Mouse (Mus musculus) CH12.LX (cell line): ENCODE results near the gene Gemin2. TPM values are rescaled to one million over a fixed set of nuclear protein-coding genes. Genes with fewer than 3 reads are reported as not detected.

ENCODE experiments used
- DNase-seq: peaks from one replicate; pipeline ENCODE4 v3.0.0-alpha.2; 2013; ENCODE audit errors: extremely low read depth
- H3K27ac ChIP-seq: 2 replicates; pipeline ENCODE4 v1.5.1; 2012; ENCODE audit warnings: low read depth, mild to moderate bottlenecking, control low read depth, moderate library complexity; ENCODE audit not compliant: insufficient read depth
- H3K27me3 ChIP-seq: replicated peaks from 2 replicates; pipeline ENCODE3; 2012; ENCODE audit warnings: inconsistent platforms
- H3K36me3 ChIP-seq, 2 experiments: replicated peaks in 1 of 2; 2 replicates each; pipeline versions ENCODE3 to v1.6.1; 2012; ENCODE audit warnings: inconsistent platforms in 1 of 2, low read length in 1 of 2, mild to moderate bottlenecking in 1 of 2, mixed read lengths in 1 of 2, moderate library complexity in 1 of 2; ENCODE audit not compliant: control insufficient read depth in 1 of 2, insufficient read depth in 1 of 2
- H3K4me1 ChIP-seq, 2 experiments: 2 replicates each; pipeline ENCODE4 v1.6.1; 2012; ENCODE audit warnings: inconsistent platforms in 1 of 2, moderate library complexity in 1 of 2; ENCODE audit not compliant: insufficient read depth in 2 of 2, control insufficient read depth in 1 of 2
- H3K4me2 ChIP-seq: 2 replicates; pipeline ENCODE4 v1.6.1; 2012; ENCODE audit warnings: low read depth, mild to moderate bottlenecking, control low read depth; ENCODE audit not compliant: poor library complexity, insufficient read depth, severe bottlenecking
- H3K4me3 ChIP-seq, 3 experiments: fragments of 150-350 bp in 1 of 3; sonication (generic) in 1 of 3; replicated peaks in 1 of 3; 2 replicates each; pipeline versions ENCODE3 to v1.5.1; 2011 to 2012; ENCODE audit warnings: low read depth in 2 of 3, low read length in 2 of 3, mild to moderate bottlenecking in 2 of 3, moderate library complexity in 2 of 3, control low read depth in 1 of 3, improper control_type of control experiment in 1 of 3, inconsistent platforms in 1 of 3, mixed read lengths in 1 of 3; ENCODE audit not compliant: poor library complexity in 1 of 3
- H3K79me2 ChIP-seq: replicated peaks from 2 replicates; pipeline ENCODE4 v1.6.1; 2012; ENCODE audit warnings: mild to moderate bottlenecking, moderate library complexity; ENCODE audit not compliant: control insufficient read depth, poor library complexity, insufficient read depth, severe bottlenecking; ENCODE audit errors: extremely low read depth
- H3K9ac ChIP-seq: 2 replicates; pipeline ENCODE4 v1.6.1; 2012; ENCODE audit warnings: low read depth, mild to moderate bottlenecking, control low read depth, moderate library complexity; ENCODE audit not compliant: insufficient read depth
- H3K9me3 ChIP-seq: replicated peaks from 2 replicates; pipeline ENCODE3; 2012; ENCODE audit warnings: low read length, inconsistent platforms, mixed read lengths
- BHLHE40 ChIP-seq: IDR thresholded peaks from 2 replicates; pipeline ENCODE4 v1.6.1; 2011; ENCODE audit warnings: mild to moderate bottlenecking, low read depth, low read length, improper control_type of control experiment
- CHD1 ChIP-seq: IDR thresholded peaks from 2 replicates; pipeline ENCODE4 v1.6.1; 2012; ENCODE audit warnings: low read depth, low read length, improper control_type of control experiment, inconsistent platforms
- CHD2 ChIP-seq: IDR thresholded peaks from 2 replicates; pipeline ENCODE4 v1.6.1; 2011; ENCODE audit warnings: low read length, improper control_type of control experiment
- E2F4 ChIP-seq: IDR thresholded peaks from 2 replicates; pipeline ENCODE4 v1.6.1; 2011; ENCODE audit warnings: low read depth, low read length, improper control_type of control experiment; ENCODE audit not compliant: insufficient replicate concordance
- ELF1 ChIP-seq: IDR thresholded peaks from 2 replicates; pipeline ENCODE4 v1.6.1; 2014; ENCODE audit warnings: low read depth, mild to moderate bottlenecking, inconsistent platforms, low read length, improper control_type of control experiment
- ETS1 ChIP-seq: conservative IDR thresholded peaks from 2 replicates; pipeline ENCODE4 v1.6.1; 2012; ENCODE audit warnings: low read depth, mild to moderate bottlenecking, inconsistent platforms, low read length, improper control_type of control experiment, moderate library complexity
- GABPA ChIP-seq: IDR thresholded peaks from 2 replicates; pipeline ENCODE4 v1.6.1; 2012; ENCODE audit warnings: low read depth, low read length, improper control_type of control experiment, inconsistent platforms; ENCODE audit not compliant: insufficient replicate concordance
- HCFC1 ChIP-seq: IDR thresholded peaks from 2 replicates; pipeline ENCODE4 v1.6.1; 2012; ENCODE audit warnings: low read depth, mild to moderate bottlenecking, inconsistent platforms, low read length, improper control_type of control experiment
- JUN ChIP-seq: IDR thresholded peaks from 2 replicates; pipeline ENCODE4 v1.6.1; 2011; ENCODE audit warnings: low read depth, mild to moderate bottlenecking, low read length, improper control_type of control experiment, moderate library complexity; ENCODE audit not compliant: insufficient read depth
- JUND ChIP-seq: conservative IDR thresholded peaks from 2 replicates; pipeline ENCODE4 v1.6.1; 2011; ENCODE audit warnings: low read depth, low read length, improper control_type of control experiment
- KAT2A ChIP-seq: IDR thresholded peaks from 2 replicates; pipeline ENCODE4 v1.6.1; 2012; ENCODE audit warnings: low read length, improper control_type of control experiment, inconsistent platforms; ENCODE audit not compliant: insufficient replicate concordance
- MAFK ChIP-seq: IDR thresholded peaks from 2 replicates; pipeline ENCODE4 v1.6.1; 2011; ENCODE audit warnings: low read length, improper control_type of control experiment; ENCODE audit not compliant: insufficient replicate concordance
- MAX ChIP-seq: IDR thresholded peaks from 2 replicates; pipeline ENCODE4 v1.6.1; 2011; ENCODE audit warnings: low read length, improper control_type of control experiment
- MAZ ChIP-seq: IDR thresholded peaks from 2 replicates; pipeline ENCODE4 v1.6.1; 2012; ENCODE audit warnings: low read depth, mild to moderate bottlenecking, inconsistent platforms, low read length, improper control_type of control experiment, moderate library complexity
- MEF2A ChIP-seq: IDR thresholded peaks from 2 replicates; pipeline ENCODE4 v1.6.1; 2014; ENCODE audit warnings: low read depth, mild to moderate bottlenecking, inconsistent platforms, low read length, improper control_type of control experiment, borderline replicate concordance
- MYC ChIP-seq: IDR thresholded peaks from 2 replicates; pipeline ENCODE4 v1.6.1; 2011; ENCODE audit warnings: low read depth, mild to moderate bottlenecking, improper control_type of control experiment, low read length
- NELFE ChIP-seq: IDR thresholded peaks from 2 replicates; pipeline ENCODE4 v1.6.1; 2011; ENCODE audit warnings: low read depth, low read length, improper control_type of control experiment
- POLR2A ChIP-seq: IDR thresholded peaks from 2 replicates; pipeline ENCODE4 v1.6.1; 2011; ENCODE audit warnings: low read depth, mild to moderate bottlenecking, improper control_type of control experiment, low read length
- POLR2AphosphoS2 ChIP-seq: IDR thresholded peaks from 2 replicates; pipeline ENCODE4 v1.6.1; 2011; ENCODE audit warnings: low read depth, low read length, improper control_type of control experiment
- RAD21 ChIP-seq: IDR thresholded peaks from 2 replicates; pipeline ENCODE4 v1.6.1; 2011; ENCODE audit warnings: low read depth, mild to moderate bottlenecking, low read length, improper control_type of control experiment, moderate library complexity
- RCOR1 ChIP-seq: conservative IDR thresholded peaks from 2 replicates; pipeline ENCODE4 v1.6.1; 2012; ENCODE audit warnings: low read depth, mild to moderate bottlenecking, inconsistent platforms, low read length, improper control_type of control experiment
- SIN3A ChIP-seq: IDR thresholded peaks from 2 replicates; pipeline ENCODE4 v1.6.1; 2012; ENCODE audit warnings: low read length, improper control_type of control experiment, inconsistent platforms
- TBP ChIP-seq: conservative IDR thresholded peaks from 2 replicates; pipeline ENCODE4 v1.6.1; 2011; ENCODE audit warnings: low read depth, low read length, improper control_type of control experiment
- TCF12 ChIP-seq: IDR thresholded peaks from 2 replicates; pipeline ENCODE4 v1.6.1; 2014; ENCODE audit warnings: low read depth, mild to moderate bottlenecking, inconsistent platforms, low read length, improper control_type of control experiment
- UBTF ChIP-seq: IDR thresholded peaks from 2 replicates; pipeline ENCODE4 v1.6.1; 2012; ENCODE audit warnings: low read depth, mild to moderate bottlenecking, inconsistent platforms, low read length, improper control_type of control experiment, moderate library complexity
- USF1 ChIP-seq: IDR thresholded peaks from 2 replicates; pipeline ENCODE4 v1.6.1; 2014; ENCODE audit warnings: low read depth, mild to moderate bottlenecking, inconsistent platforms, low read length, improper control_type of control experiment
- USF2 ChIP-seq: conservative IDR thresholded peaks from 2 replicates; pipeline ENCODE4 v1.6.1; 2011; ENCODE audit warnings: low read depth, low read length, improper control_type of control experiment
- ZC3H11A ChIP-seq: IDR thresholded peaks from 2 replicates; pipeline ENCODE4 v1.6.1; 2012; ENCODE audit warnings: low read depth, mild to moderate bottlenecking, inconsistent platforms, low read length, improper control_type of control experiment
- ZKSCAN1 ChIP-seq: IDR thresholded peaks from 2 replicates; pipeline ENCODE4 v1.6.1; 2012; ENCODE audit warnings: low read depth, inconsistent platforms, low read length, improper control_type of control experiment, borderline replicate concordance
- ZNF384 ChIP-seq: IDR thresholded peaks from 2 replicates; pipeline ENCODE4 v1.6.1; 2012; ENCODE audit warnings: low read depth, low read length, improper control_type of control experiment, inconsistent platforms
- dilution Hi-C: fragments of 300-500 bp; cut with MboI; formaldehyde crosslinking; loops from 2 replicates; pipeline ENCODE4 v1.14.3; 2020; ENCODE audit warnings: low sequenced_read_pairs; ENCODE audit not compliant: extremely low pct_unique_long_range_greater_than_20kb, extremely low pct_ligation_motif_present
- in situ Hi-C: fragments of 300-500 bp; cut with MboI; formaldehyde crosslinking; loops from 3 replicates; pipeline ENCODE4 v1.14.3; 2019; ENCODE audit warnings: low sequenced_read_pairs, low pct_ligation_motif_present, low pct_unique_long_range_greater_than_20kb, mixed read lengths
- polyA plus RNA-seq: library from polyadenylated mRNA; unstranded; fragments of >175 nt; gene quantifications from 2 replicates; pipeline ENCODE4 v1.2.1, GENCODE M21; 2012; ENCODE audit warnings: low read depth; ENCODE audit not compliant: insufficient read length
- total RNA-seq, 2 experiments: library from RNA; depleted of rRNA; stranded (reverse); fragments of 300-350 nt in 1 of 2; fragments of >200 nt in 1 of 2; gene quantifications; 2 replicates each; pipeline ENCODE4 v1.2.3; 2012 to 2014

Gemin2 gene
- total and polyA plus RNA-seq, 3 experiments, result 19.6 to 36.7 (median 23.8) TPM

DNA sequence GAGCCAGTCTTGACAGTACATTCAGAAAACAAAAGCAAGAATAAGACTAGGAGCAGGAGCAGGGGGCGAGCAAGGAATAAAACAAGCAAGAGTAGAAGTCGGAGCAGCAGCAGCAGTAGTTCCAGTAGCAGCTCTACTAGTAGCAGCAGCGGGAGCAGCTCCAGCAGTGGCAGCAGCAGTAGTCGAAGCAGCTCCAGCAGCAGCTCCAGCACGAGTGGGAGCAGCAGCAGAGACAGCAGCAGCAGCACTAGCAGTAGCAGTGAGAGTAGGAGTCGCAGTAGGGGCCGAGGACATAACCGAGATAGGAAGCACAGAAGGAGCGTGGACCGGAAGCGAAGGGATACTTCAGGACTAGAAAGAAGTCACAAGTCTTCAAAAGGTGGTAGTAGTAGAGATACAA is 59.1 kb downstream of the Gemin2 start:
- Histone ChIP-seq H3K36me3 (peaks cover 39 to 72% of the 10 kb centered on the region in 2 experiments), H3K79me2 (peaks cover 18% of the 10 kb centered on the region), H3K4me2 (no peak overlapping the region), H3K9me3 (no peaks in the 10 kb centered on the region), H3K4me1 (peaks cover 0 to 17% of the 10 kb centered on the region in 2 experiments; a peak in 1 of 4 replicates), H3K27me3 (no peaks in the 10 kb centered on the region), H3K9ac (no peak overlapping the region), H3K27ac (no peak overlapping the region), H3K4me3 (no peak overlapping the region)
- TF ChIP-seq BHLHE40, result no peak
- TF ChIP-seq USF2, result no peak
- TF ChIP-seq RAD21, result no peak
- no peak for TF ChIP-seq CHD1
- TF ChIP-seq SIN3A, result no peak
- TF ChIP-seq ETS1, result no peak
- no peak for TF ChIP-seq JUN
- TF ChIP-seq RCOR1, result no peak
- TF ChIP-seq POLR2A, result no peak
- no peak for TF ChIP-seq CHD2
- no peak for TF ChIP-seq MAX
- TF ChIP-seq GABPA, result no peak
- no peak for TF ChIP-seq MEF2A
- TF ChIP-seq TCF12, result no peak
- TF ChIP-seq ELF1, result no peak
- TF ChIP-seq HCFC1, result no peak
- no peak for TF ChIP-seq MAFK
- no peak for TF ChIP-seq ZKSCAN1
- no peak for TF ChIP-seq JUND
- TF ChIP-seq ZNF384, result no peak
- dilution Hi-C loops (no loop called here), in situ Hi-C loops (loop anchor here (25.0 kb wide), 1 partner anchor 140 kb away; the partner anchor contains the start of gene Fbxo33)
- no peak for DNase-seq

DNA sequence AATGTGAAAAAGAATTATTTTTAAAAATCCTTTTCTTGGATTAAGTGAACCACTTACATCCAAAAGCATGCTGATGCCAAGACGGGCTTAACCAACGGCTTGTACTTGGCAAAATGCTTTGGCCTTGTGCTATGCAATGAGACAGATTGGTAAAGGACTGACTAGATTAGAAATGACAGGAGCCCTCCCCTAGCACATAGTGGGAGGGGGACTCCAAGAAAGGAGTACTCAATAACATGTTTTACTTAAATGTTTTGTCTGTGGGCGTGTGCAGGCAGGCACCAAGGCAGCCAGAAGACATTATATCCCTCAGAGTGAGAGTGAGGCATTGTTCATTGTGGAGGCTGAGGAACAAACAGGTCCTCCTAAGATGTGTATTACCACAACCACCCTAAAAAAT is 60.9 kb downstream of the Gemin2 start:
- Histone ChIP-seq H3K4me3 (no peak overlapping the region), H3K36me3 (peaks cover 32 to 71% of the 10 kb centered on the region in 2 experiments), H3K4me2 (no peak overlapping the region), H3K27me3 (no peaks in the 10 kb centered on the region), H3K27ac (no peak overlapping the region), H3K9me3 (no peaks in the 10 kb centered on the region), H3K79me2 (no peaks in the 10 kb centered on the region; the same call in 1 of the 2 replicates), H3K4me1 (peaks cover 0 to 6% of the 10 kb centered on the region in 2 experiments; a peak in 1 of 4 replicates), H3K9ac (no peak overlapping the region)
- TF ChIP-seq MAZ, result no peak
- no peak for TF ChIP-seq UBTF
- TF ChIP-seq E2F4, result no peak
- TF ChIP-seq NELFE, result no peak
- no peak for TF ChIP-seq JUND
- TF ChIP-seq USF1, result no peak
- no peak for TF ChIP-seq ZKSCAN1
- no peak for TF ChIP-seq POLR2A
- no peak for TF ChIP-seq MAX
- no peak for TF ChIP-seq POLR2AphosphoS2
- no peak for TF ChIP-seq RAD21
- TF ChIP-seq MEF2A, result no peak
- no peak for TF ChIP-seq ELF1
- no peak for TF ChIP-seq MYC
- no peak for TF ChIP-seq ZC3H11A
- TF ChIP-seq ZNF384, result no peak
- no peak for TF ChIP-seq SIN3A
- no peak for TF ChIP-seq TBP
- TF ChIP-seq KAT2A, result no peak
- in situ Hi-C loops, result loop anchor here (25.0 kb wide), 1 partner anchor 138 kb away; the partner anchor contains the start of gene Fbxo33
- DNase-seq, result no peak
- dilution Hi-C loops, result no loop called here
